Mouse (Mus musculus): ENCODE data around the gene Ephb2.

DNA sequence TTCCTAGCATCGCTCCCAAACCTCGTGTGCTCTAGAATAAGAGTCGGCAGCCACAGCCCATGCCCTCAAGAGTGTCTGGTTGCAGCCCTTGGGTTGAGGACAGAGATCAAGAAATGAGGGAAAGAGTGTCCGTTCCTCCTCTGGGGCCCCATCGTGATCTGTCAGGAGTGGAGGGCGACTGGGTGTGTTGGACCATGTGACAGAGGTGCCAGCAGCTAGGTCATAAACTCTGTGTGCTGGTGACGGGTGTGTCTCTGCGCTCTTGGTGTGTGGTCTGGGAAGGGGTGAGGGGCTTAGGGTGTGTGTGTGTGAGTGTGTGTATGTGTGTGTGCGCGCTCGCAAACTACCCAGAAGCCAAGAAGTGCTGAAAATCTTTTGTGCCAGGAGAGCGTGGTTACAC is 17.2 kb upstream of the Ephb2 start:
- no peak for TF ChIP-seq MYOG (IDR thresholded peaks at IDR 0.05; ENCODE audit: control insufficient read depth, extremely low read depth, insufficient read length)
- TF ChIP-seq CTCF (IDR thresholded peaks at IDR 0.05; ENCODE audit: control insufficient read depth, insufficient read depth, insufficient read length) = no peak

Measured in C2C12 (cell line).